Mouse (Mus musculus): ENCODE results near the gene Olfr839-ps1.

The Olfr839-ps1 gene

DNA sequence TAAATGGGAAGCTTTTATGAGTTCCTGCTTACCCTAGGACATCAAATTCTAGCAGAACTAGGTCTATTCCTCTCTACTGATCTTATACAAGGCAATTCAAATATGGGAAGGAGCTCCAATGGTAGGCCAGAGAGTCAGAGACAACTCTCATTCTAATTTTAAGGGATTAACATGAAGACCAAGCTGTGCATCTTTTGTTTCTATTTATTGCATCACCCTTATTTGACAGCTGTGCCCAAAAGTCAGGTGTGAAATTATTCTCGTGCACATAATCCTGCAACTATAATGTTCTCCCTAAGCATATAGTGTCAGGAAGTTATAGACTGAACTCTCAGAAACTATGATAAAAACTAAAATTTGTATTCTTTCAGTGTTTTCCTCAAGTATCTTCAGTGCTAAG lies at the start of gene Olfr839-ps1:
Gene Olfr839-ps1, minus strand, starts transcription at position 101 of the 400 bp plus-strand sequence.
- ATAC-seq (ENCODE audit: low TSS enrichment) = no peak

DNA sequence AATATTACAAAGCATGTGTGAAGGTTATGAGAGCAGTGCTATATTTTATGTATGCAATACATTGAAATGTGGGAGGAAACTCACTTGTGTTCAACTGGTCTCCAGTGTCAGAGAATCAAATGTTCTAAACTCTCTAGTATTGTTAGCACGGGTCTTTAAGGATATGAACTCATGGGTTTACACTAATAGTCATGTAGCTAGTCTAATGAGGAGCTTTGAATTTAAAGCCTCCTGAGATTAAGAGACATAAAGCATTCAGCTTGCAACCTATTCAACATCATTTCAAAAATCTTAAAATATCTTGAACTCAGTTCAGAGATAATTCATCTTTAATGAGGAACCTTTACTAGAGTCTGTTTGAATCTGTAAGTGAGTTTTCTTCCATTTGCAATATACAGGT lies 41.1 kb downstream of the Olfr839-ps1 start, which contains the start of gene Olfr837:
Gene Olfr837, plus strand, starts transcription at position 301 of the 400 bp plus-strand sequence.
- ATAC-seq (ENCODE audit: low TSS enrichment) = no peak

GRCm38 (mm10) chr9:19120082-19120481 lies 57.0 kb downstream of the Olfr839-ps1 start, which contains the start of gene Olfr836:
Olfr836 (plus strand) TSS chr9:19120382.
- ATAC-seq (ENCODE audit: low TSS enrichment) = no peak

Measured in frontal cortex, adult (tissue).